Mouse (Mus musculus): Measurements from ENCODE around the gene Itpr3. TPM values are rescaled to one million over a fixed set of nuclear protein-coding genes. Genes with fewer than 3 reads are reported as not detected.

Itpr3 gene
- polyA plus RNA-seq, 1 experiment from 2014 or later: 1.8 TPM

- H3K4me1 ChIP-seq (replicated peaks): peaks cover 18% of the 10 kb centered on the region; the same call in 1 of the 2 replicates
- H3K27ac ChIP-seq: no peak overlapping the region
- WGBS: 79% methylated on average over 6 of the region's 6 CpGs
- DNase-seq (ENCODE audit: low spot score): no peak
- H3K4me3 ChIP-seq: no peak overlapping the region
- no peaks in the 10 kb centered on the region for H3K36me3 ChIP-seq
- peaks cover 5% of the 10 kb centered on the region; the same call in 1 of the 2 replicates for H3K9me3 ChIP-seq
- H3K27me3 ChIP-seq (ENCODE audit: insufficient read depth, poor library complexity, severe bottlenecking): no peaks in the 10 kb centered on the region
These were observed 20.8 kb downstream of the Itpr3 start for GRCm38 (mm10) chr17:27077920-27078319.

DNA sequence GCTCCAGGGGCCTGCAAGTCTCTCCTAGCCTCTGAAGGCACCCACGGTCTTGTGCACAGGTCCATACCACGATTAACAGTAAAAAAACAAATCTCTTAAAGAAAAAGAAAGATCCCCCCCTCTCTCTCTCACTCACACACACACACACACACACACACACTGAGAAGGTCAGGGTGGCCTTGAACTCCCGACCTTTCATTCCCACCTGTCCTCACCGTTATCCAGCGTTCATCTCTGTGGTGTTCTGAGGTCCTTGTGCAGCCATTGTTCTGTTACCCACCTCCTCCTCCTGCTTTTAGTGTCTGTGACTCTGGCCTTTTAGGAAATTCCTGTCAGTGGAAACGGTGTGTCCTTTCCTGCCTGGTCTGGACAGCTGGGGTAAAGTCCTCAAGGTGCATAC is 21.4 kb downstream of the Itpr3 start:
- no peaks in the 10 kb centered on the region for H3K36me3 ChIP-seq
- peaks cover 5% of the 10 kb centered on the region; the same call in 1 of the 2 replicates for H3K9me3 ChIP-seq
- no peaks in the 10 kb centered on the region for H3K27me3 ChIP-seq (ENCODE audit: insufficient read depth, poor library complexity, severe bottlenecking)
- H3K27ac ChIP-seq: no peak overlapping the region
- no peak overlapping the region for H3K4me3 ChIP-seq
- WGBS: 83% methylated on average over 6 of the region's 6 CpGs
- no peak for DNase-seq (ENCODE audit: low spot score)
- H3K4me1 ChIP-seq (replicated peaks): peaks cover 21% of the 10 kb centered on the region; the same call in 1 of the 2 replicates

GRCm38 (mm10) chr17:27081868-27082267 is 24.8 kb downstream of the Itpr3 start:
- Histone ChIP-seq H3K4me1 (replicated peaks) (peaks cover 17% of the 10 kb centered on the region; the same call in 1 of the 2 replicates), H3K9me3 (peaks cover 5% of the 10 kb centered on the region; the same call in 1 of the 2 replicates), H3K4me3 (no peak overlapping the region), H3K27ac (no peak overlapping the region), H3K36me3 (no peaks in the 10 kb centered on the region), H3K27me3 (ENCODE audit: insufficient read depth, poor library complexity, severe bottlenecking) (no peaks in the 10 kb centered on the region)
- DNase-seq (ENCODE audit: low spot score): no peak
- WGBS: 80% methylated on average over 5 of the region's 5 CpGs

- Histone ChIP-seq H3K36me3 (no peaks in the 10 kb centered on the region), H3K4me3 (no peak overlapping the region), H3K27ac (no peak overlapping the region), H3K9me3 (peaks cover 2% of the 10 kb centered on the region; the same call in 1 of the 2 replicates), H3K4me1 (replicated peaks) (peaks cover 24% of the 10 kb centered on the region), H3K27me3 (ENCODE audit: insufficient read depth, poor library complexity, severe bottlenecking) (no peaks in the 10 kb centered on the region)
- WGBS: 67% methylated on average over 8 of the region's 8 CpGs
- DNase-seq (ENCODE audit: low spot score): no peak
These were observed 25.7 kb downstream of the Itpr3 start for GRCm38 (mm10) chr17:27082796-27083195.

GRCm38 (mm10) chr17:27083601-27084000 is 26.5 kb downstream of the Itpr3 start:
- no peak overlapping the region for H3K4me3 ChIP-seq
- no peak for DNase-seq (ENCODE audit: low spot score)
- H3K36me3 ChIP-seq: no peaks in the 10 kb centered on the region
- H3K27me3 ChIP-seq (ENCODE audit: insufficient read depth, poor library complexity, severe bottlenecking): no peaks in the 10 kb centered on the region
- peaks cover 29% of the 10 kb centered on the region for H3K4me1 ChIP-seq (replicated peaks)
- 77% methylated on average over 9 of the region's 9 CpGs for WGBS
- no peaks in the 10 kb centered on the region for H3K9me3 ChIP-seq
- H3K27ac ChIP-seq: no peak overlapping the region

DNA sequence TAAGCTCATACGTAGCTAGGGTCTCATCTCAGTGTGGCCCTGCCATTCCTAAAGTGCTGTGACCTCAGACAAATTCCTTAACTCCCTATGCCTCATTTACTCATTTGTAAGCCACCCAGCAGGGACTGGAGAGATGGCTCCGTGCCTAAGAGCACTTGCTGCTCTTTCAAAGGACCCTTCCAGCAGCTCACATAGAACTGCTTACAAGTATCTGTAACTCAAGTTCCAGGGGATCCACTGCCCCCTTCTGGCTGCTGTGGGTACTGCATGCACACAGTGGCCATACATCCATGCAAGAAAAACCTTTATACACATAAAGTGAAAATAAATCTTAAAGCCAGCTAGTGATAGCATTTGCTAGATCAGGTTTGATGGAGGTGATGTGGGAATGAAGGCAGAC is 28.6 kb downstream of the Itpr3 start:
- DNase-seq (ENCODE audit: low spot score): peak; percentile 62
- Histone ChIP-seq H3K4me1 (replicated peaks) (peaks cover 33% of the 10 kb centered on the region), H3K9me3 (no peaks in the 10 kb centered on the region), H3K27me3 (ENCODE audit: insufficient read depth, poor library complexity, severe bottlenecking) (no peaks in the 10 kb centered on the region), H3K36me3 (no peaks in the 10 kb centered on the region), H3K27ac (no peak overlapping the region), H3K4me3 (no peak overlapping the region)
- 54% methylated on average over 2 of the region's 2 CpGs for WGBS

- Histone ChIP-seq H3K36me3 (no peaks in the 10 kb centered on the region), H3K4me1 (replicated peaks) (peaks cover 24% of the 10 kb centered on the region), H3K27me3 (ENCODE audit: insufficient read depth, poor library complexity, severe bottlenecking) (no peaks in the 10 kb centered on the region), H3K9me3 (no peaks in the 10 kb centered on the region), H3K27ac (peak overlapping the region; percentile 51), H3K4me3 (no peak overlapping the region)
- DNase-seq (ENCODE audit: low spot score): peak; percentile 57
- WGBS: 36% methylated on average over 12 of the region's 12 CpGs
These were observed 30.3 kb downstream of the Itpr3 start for GRCm38 (mm10) chr17:27087426-27087825.

GRCm38 (mm10) chr17:27090068-27090467 is 33.0 kb downstream of the Itpr3 start:
- WGBS: 81% methylated on average over 9 of the region's 9 CpGs

DNA sequence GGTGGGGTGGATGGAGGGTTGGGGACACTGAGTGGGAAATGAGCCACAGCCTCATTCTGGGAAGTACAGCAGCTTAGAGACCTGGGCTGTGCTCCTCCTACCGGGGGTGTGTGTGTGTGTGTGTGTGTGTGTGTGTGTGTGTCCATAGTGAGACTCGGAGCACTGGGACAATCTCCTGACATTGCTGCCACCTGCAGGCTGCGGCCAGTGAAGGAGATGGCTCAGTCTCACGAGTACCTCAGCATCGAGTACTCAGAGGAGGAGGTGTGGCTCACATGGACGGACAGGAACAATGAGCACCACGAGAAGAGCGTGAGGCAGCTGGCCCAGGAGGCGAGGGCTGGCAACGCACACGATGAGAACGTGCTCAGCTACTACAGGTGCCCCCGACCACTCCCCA is 38.6 kb downstream of the Itpr3 start:
- Histone ChIP-seq H3K27me3 (ENCODE audit: insufficient read depth, poor library complexity, severe bottlenecking) (no peaks in the 10 kb centered on the region), H3K4me3 (no peak overlapping the region), H3K36me3 (no peaks in the 10 kb centered on the region), H3K4me1 (replicated peaks) (peaks cover 37% of the 10 kb centered on the region), H3K9me3 (no peaks in the 10 kb centered on the region), H3K27ac (no peak overlapping the region)
- DNase-seq (ENCODE audit: low spot score): peak; percentile 40
- WGBS: 34% methylated on average over 13 of the region's 13 CpGs

More at GRCm38 (mm10) chr17:27090068-27090467, 33.0 kb downstream of the Itpr3 start:
- Histone ChIP-seq H3K27ac (no peak overlapping the region), H3K36me3 (no peaks in the 10 kb centered on the region), H3K4me3 (no peak overlapping the region), H3K4me1 (replicated peaks) (peaks cover 24% of the 10 kb centered on the region), H3K27me3 (ENCODE audit: insufficient read depth, poor library complexity, severe bottlenecking) (no peaks in the 10 kb centered on the region), H3K9me3 (no peaks in the 10 kb centered on the region)
- no peak for DNase-seq (ENCODE audit: low spot score)

DNA sequence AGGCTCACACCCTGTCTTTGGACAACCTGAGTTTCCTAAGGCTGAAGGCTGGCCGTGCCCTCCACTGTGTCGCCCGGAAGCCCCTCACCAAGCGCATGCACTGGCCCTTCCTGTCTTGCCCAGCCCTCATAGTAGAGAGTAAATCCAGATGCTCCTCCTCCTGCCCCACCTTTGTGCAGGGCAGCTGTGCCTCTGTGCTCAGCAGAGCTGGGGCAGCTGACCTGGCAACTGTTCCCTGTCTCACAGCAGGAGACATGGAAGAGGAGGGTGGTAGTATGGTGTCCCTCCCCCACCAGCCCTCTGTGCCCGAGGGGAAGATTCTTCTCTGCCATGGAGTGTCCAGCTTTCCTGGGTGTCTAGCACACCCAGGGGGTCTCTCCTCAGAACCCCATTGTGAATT is 44.6 kb downstream of the Itpr3 start:
- no peaks in the 10 kb centered on the region for H3K27me3 ChIP-seq (ENCODE audit: insufficient read depth, poor library complexity, severe bottlenecking)
- no peaks in the 10 kb centered on the region for H3K36me3 ChIP-seq
- 81% methylated on average over 5 of the region's 5 CpGs for WGBS
- no peaks in the 10 kb centered on the region for H3K9me3 ChIP-seq
- H3K4me1 ChIP-seq (replicated peaks): peaks cover 54% of the 10 kb centered on the region
- no peak for DNase-seq (ENCODE audit: low spot score)
- no peak overlapping the region for H3K4me3 ChIP-seq
- H3K27ac ChIP-seq: peak overlapping the region; percentile 26; the same call in 1 of the 2 replicates

DNA sequence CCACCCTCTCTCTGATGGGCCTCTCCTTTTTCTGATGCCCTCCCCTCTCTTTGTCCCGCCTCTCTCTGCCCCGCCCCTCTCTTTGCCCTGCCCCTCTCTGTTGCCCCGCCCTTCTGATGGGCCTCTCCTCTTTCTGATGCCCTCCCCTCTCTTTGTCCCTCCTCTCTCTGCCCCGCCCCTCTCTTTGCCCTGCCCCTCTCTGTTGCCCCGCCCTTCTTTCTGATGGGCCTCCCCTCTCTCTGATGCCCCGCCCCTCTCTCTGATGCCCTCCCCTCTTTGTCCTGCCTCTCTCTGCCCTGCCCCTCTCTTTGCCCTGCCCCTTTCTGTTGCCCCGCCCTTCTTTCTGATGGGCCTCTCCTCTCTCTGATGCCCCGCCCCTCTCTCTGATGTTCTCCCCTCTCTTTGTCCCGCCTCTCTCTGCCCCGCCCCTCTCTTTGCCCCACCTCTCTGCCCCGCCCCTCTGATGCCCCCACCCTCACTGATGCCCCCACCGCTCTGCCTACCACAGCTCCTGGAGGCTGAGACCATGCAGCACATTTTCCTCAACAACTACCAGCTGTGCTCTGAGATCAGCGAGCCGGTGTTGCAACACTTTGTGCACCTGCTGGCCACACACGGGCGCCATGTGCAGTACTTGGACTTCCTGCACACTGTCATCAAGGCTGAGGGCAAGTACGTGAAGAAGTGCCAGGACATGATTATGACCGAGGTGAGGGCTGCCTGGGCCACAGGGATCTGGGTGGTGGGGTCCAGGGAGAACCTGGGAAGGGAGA is 48.8 kb downstream of the Itpr3 start:
- no peak for DNase-seq (ENCODE audit: low spot score)
- H3K4me3 ChIP-seq: no peak overlapping the region
- H3K36me3 ChIP-seq: 0 out of 2 replicates have a peak, but pooled peaks cover 3% of the 10 kb centered on the region
- no peaks in the 10 kb centered on the region for H3K27me3 ChIP-seq (ENCODE audit: insufficient read depth, poor library complexity, severe bottlenecking)
- WGBS: 69% methylated on average over 16 of the region's 18 CpGs
- peaks cover 42% of the 10 kb centered on the region for H3K4me1 ChIP-seq (replicated peaks)
- no peaks in the 10 kb centered on the region for H3K9me3 ChIP-seq
- H3K27ac ChIP-seq: no peak overlapping the region

GRCm38 (mm10) chr17:27106745-27107144 is 49.6 kb downstream of the Itpr3 start:
- Histone ChIP-seq H3K4me1 (replicated peaks) (peaks cover 40% of the 10 kb centered on the region), H3K4me3 (no peak overlapping the region), H3K9me3 (no peaks in the 10 kb centered on the region), H3K27ac (no peak overlapping the region), H3K27me3 (ENCODE audit: insufficient read depth, poor library complexity, severe bottlenecking) (no peaks in the 10 kb centered on the region), H3K36me3 (0 out of 2 replicates have a peak, but pooled peaks cover 3% of the 10 kb centered on the region)
- peak; percentile 28 for DNase-seq (ENCODE audit: low spot score)
- 88% methylated on average over 9 of the region's 9 CpGs for WGBS

DNA sequence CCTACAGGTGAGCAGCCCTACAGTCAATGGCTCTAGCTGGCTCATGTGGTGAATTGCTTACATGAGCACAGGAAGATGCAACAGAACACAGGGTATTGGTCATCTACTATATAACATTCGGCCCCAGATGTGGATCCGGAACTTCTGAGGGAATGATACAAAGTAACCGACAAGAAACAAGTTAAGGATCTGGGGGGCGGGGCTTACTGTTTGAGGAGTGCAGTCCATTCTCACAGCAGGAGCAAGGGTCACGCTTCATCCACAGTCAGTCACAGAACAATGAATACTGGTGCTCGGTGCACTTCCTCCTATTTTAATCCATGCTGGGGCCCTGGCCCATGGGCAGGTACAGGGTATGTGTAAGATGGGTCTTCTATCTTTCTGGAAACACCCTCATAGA is 50.8 kb downstream of the Itpr3 start:
- no peaks in the 10 kb centered on the region for H3K9me3 ChIP-seq
- no peak overlapping the region for H3K27ac ChIP-seq
- DNase-seq (ENCODE audit: low spot score): no peak
- WGBS: 73% methylated on average over 6 of the region's 6 CpGs
- H3K4me1 ChIP-seq (replicated peaks): peaks cover 36% of the 10 kb centered on the region
- H3K27me3 ChIP-seq (ENCODE audit: insufficient read depth, poor library complexity, severe bottlenecking): no peaks in the 10 kb centered on the region
- H3K36me3 ChIP-seq: 0 out of 2 replicates have a peak, but pooled peaks cover 3% of the 10 kb centered on the region
- H3K4me3 ChIP-seq: no peak overlapping the region
